Mouse (Mus musculus) ovary, adult 18-20 months (tissue): ENCODE measurements around the gene Eml6.

Experiments used
- DNase-seq: peaks from one replicate; pipeline ENCODE4 v3.0.0; 2022; ENCODE audit warnings: low spot score, mixed read lengths

The Eml6 gene

DNA sequence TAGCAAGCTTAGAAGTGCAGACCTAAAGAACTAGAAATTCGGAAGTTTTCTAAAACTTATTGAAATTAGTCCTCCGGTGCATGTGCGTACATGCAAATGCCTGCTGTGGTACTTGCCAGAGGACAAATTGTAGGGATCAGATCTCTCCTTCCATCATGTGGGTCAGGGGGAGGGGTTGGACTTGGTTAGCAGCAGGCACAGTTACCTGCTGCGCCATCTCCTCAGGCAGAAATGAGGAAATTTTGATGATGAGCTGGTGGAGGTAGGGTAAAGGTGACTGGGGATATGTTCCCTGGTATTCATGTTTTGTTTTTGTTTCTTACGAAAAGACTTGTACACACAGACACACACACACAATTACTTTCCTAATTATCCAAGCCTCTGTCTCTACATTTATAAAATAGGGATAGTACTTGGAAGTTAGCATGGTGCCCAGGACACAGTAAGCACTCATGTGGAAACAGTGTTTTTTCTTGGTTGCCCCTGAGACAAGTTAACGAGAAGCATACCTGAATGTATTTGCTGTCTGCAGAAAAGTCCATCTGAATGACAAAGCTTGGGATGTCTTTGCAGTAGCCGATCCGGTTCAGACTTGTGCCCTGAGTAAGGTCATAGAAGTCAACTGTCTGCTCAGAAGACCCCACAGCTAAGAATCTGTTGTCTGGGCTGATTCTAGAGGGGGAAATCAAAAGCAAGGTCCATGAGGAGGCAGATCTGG, 276.9 kb downstream of the Eml6 start:
- DNase-seq, result no peak

GRCm38 (mm10) chr11:29747881-29748280, 278.0 kb downstream of the Eml6 start:
- no peak for DNase-seq

GRCm38 (mm10) chr11:29747365-29747764, 278.5 kb downstream of the Eml6 start:
- DNase-seq, result no peak

- no peak for DNase-seq
These were observed 279.6 kb downstream of the Eml6 start for GRCm38 (mm10) chr11:29746203-29746602.

DNA sequence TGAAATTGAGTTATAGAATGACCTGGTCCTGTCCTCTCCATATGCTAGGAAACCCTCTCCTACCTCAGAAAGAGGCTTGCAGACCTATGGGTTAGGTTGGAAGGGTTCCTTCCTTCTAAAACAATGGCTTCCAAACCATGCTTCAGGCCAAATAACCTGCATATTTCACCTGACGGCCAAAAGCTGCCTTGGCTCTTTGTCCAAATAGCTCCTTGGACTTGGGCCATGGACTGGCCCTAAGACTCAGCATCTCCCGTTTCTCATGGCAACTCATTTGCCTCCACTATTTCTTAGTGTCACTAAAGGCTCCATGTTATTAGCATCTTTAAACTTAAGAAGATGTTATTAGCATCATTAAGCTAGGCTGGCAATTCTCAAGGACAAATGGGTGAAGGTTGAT, 280.3 kb downstream of the Eml6 start:
- DNase-seq, result no peak

- DNase-seq, result no peak
These were observed 280.9 kb downstream of the Eml6 start for GRCm38 (mm10) chr11:29744760-29745430.

GRCm38 (mm10) chr11:29739752-29740151, 286.1 kb downstream of the Eml6 start:
- no peak for DNase-seq

GRCm38 (mm10) chr11:29727901-29728300, 297.9 kb downstream of the Eml6 start:
- DNase-seq, result no peak

- no peak for DNase-seq
These were observed 300.2 kb downstream of the Eml6 start for GRCm38 (mm10) chr11:29725610-29726009.

- no peak for DNase-seq
These were observed 300.7 kb downstream of the Eml6 start for GRCm38 (mm10) chr11:29725167-29725566.

- no peak for DNase-seq
These were observed 301.6 kb downstream of the Eml6 start for GRCm38 (mm10) chr11:29724213-29724612.

DNA sequence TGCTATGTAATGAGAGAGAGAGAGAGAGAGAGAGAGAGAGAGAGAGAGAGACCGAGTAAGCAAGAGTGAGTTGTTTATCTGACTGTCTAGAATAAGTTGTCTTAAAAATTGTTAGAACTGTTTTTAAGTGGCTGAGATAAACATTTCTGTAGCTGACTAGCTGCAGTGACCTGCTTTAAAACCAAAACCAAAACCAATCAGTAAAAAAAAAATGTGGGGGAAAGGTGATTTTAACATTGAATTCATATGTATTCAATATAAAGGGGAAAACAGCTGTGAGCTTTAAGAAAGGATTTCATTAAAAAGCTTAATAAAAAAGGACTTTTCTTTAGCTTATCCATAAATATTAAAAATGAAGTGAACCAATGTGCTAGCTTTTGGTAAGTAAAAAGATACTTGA, 306.2 kb downstream of the Eml6 start:
- DNase-seq, result no peak

DNA sequence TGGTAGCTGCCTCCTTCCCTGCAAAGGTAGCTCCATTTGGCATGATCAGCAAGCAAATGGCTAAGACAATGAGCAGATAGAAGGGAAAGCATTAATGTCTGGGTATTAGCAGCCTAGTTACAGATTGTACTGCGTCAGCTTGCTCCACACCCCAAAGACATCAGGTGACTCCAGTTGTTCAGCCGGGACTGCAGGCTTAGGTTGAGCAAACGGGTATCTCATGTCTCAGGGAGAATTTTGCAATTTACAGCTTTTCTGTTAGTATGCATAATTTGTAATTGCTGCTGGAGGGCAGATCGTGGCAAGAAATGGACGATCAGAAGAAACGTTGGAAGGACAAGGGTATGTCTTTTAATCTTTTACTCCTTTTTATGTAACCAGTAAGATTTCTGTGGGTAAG, 307.3 kb downstream of the Eml6 start:
- no peak for DNase-seq

GRCm38 (mm10) chr11:29715499-29715898, 310.3 kb downstream of the Eml6 start:
- no peak for DNase-seq

DNA sequence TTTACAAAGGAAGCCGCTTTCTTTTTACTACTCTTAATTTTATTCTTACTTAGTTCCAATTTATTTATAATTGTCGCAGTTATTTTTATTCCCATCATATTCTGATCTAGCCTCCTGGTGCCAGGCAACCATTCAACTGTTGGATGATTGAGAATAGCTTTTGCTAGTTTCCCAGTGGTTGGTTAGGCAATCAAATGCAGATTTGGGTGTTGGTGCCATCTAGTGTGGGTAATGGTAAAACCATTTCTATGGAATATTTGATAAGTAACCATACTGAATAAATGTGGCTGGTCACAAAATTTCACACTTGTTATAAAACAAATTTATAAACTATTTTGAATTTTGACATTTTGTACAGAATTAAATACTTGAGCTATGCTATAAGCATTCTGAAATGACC, 311.0 kb downstream of the Eml6 start:
- no peak for DNase-seq

DNA sequence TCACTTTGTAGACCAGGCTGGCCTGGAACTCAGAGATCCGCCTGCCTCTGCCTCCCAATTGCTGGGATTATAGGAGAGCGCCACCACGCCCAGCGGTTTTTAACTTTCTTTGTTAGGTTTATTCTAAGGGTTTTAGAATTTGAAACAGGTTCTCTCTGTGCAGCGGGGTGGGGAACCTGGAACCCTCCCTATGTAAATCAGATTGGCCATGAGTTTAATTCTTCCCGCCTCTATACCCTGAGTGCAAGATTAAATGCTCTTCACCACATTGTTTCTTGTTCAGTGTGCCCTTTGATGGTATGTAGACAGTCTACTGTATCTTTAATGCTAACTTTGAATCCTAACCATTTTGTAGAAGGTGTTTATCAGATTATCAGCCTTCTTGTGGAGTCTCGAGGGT, 311.7 kb downstream of the Eml6 start:
- DNase-seq, result no peak

DNA sequence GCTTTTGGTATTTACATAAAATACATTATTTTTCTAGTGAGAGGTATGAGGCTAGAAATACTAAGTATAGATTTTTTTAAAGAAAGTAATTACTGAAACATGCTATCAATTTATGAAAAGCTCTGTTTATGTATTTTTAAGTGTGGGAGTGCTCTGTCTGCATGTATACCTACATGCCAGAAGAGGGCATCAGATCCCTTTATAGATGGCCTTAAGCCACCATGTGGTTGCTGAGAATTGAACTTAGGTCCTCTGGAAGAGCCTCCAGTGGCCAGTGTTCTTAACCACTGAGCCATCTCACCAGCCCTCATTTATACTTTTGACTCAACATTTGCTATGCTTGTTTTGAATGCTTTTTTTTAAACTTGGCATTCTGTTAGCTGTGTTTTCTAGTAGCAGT, 316.3 kb downstream of the Eml6 start:
- no peak for DNase-seq

- DNase-seq, result no peak
These were observed 319.0 kb downstream of the Eml6 start for GRCm38 (mm10) chr11:29706845-29707244.

DNA sequence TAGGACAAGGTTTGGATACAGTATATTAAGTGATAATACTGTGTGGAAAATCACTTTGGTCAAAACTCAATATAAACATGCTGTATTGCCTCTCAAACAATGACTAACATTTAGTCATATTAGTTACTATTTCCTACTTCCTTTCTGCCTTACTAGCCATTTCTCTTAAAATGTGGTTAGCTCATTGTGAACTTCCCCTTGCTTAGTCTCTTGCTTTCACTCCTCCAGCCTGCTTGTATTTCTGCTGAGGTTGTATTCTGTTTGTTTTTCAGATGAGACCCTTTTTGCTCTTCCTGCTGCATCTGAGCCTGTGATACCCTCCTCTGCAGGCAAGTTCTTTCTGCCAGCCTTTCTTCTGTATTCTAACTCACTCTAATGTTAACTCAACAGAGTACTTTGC, 320.6 kb downstream of the Eml6 start:
- no peak for DNase-seq

- no peak for DNase-seq
These were observed 323.1 kb downstream of the Eml6 start for GRCm38 (mm10) chr11:29702721-29703120.

GRCm38 (mm10) chr11:29694754-29695153, 331.1 kb downstream of the Eml6 start:
- DNase-seq, result no peak

- peak; percentile 81 for DNase-seq
These were observed 332.0 kb downstream of the Eml6 start for GRCm38 (mm10) chr11:29693576-29694410.
